Mouse (Mus musculus) brain, adult 10 weeks (tissue): Measurements from ENCODE around the gene Iqsec1. TPM values are rescaled to one million over a fixed set of nuclear protein-coding genes. Genes with fewer than 3 reads are reported as not detected.

ENCODE experiments used
- polyA plus RNA-seq: library from polyadenylated mRNA; stranded (reverse); fragments of 350-450 nt; fragmentation: Illumina TruSeq; extraction: RNeasy Lipid Tissue Mini Kit (QIAGEN cat#74804); gene quantifications from one replicate; pipeline ENCODE4 v1.2.3, GENCODE M21; 2015; ENCODE audit warnings: low read depth, low replicate concordance

Iqsec1 gene
- 170 TPM for polyA plus RNA-seq

GRCm38 (mm10) chr6:90988648-90989317 is at the start of gene Iqsec1:
Gene Iqsec1 (minus strand): TSS chr6:90988685.

Other genes starting within 250 kb of the Iqsec1 start
- 17.2 TPM for gene Nup210, start 128.1 kb upstream of the Iqsec1 start, polyA plus RNA-seq
- 205 TPM for gene Hdac11, start 168.0 kb upstream of the Iqsec1 start, polyA plus RNA-seq
- gene Fbln2, start 223.8 kb upstream of the Iqsec1 start, polyA plus RNA-seq = 4.5 TPM